Mouse (Mus musculus) central nervous system, embryonic 11.5 days (tissue): Measurements from ENCODE around the gene Prmt1. TPM values are rescaled to one million over a fixed set of nuclear protein-coding genes. Genes with fewer than 3 reads are reported as not detected.

Experiments used
- polyA plus RNA-seq: library from polyadenylated mRNA; depleted of rRNA; stranded (reverse); fragments of >200 nt; gene quantifications from 2 replicates; pipeline ENCODE4 v1.2.3, GENCODE M21; 2012; rRNA removed

Prmt1 gene
- 510 and 945 TPM in 2 replicates for polyA plus RNA-seq

GRCm38 (mm10) chr7:44986192-44986878, at the start of gene Prmt1:
Gene Prmt1 (minus strand): TSS chr7:44986568.

GRCm38 (mm10) chr7:45017242-45018061, 31.1 kb upstream of the Prmt1 start, which contains the start of gene Rras:
Gene Rras (plus strand): TSS chr7:45017961.

GRCm38 (mm10) chr7:45015957-45016612, 29.7 kb upstream of the Prmt1 start, which contains the start of gene Scaf1:
Gene Scaf1 (minus strand): TSS chr7:45016363.

GRCm38 (mm10) chr7:44998501-44998955, 12.2 kb upstream of the Prmt1 start, which contains the start of gene Bcl2l12:
Gene Bcl2l12 (minus strand): TSS chr7:44998712.

GRCm38 (mm10) chr7:44997231-44997939, 11.0 kb upstream of the Prmt1 start, which contains the start of gene Irf3:
Gene Irf3 (plus strand): TSS chr7:44997648.

GRCm38 (mm10) chr7:44974383-44975116, 11.8 kb downstream of the Prmt1 start, which contains the start of gene Cpt1c:
Gene Cpt1c (minus strand): TSS chr7:44974851.

GRCm38 (mm10) chr7:44942904-44943303, 43.5 kb downstream of the Prmt1 start, which contains the start of gene Tsks:
Gene Tsks (plus strand): TSS chr7:44943204.

GRCm38 (mm10) chr7:44929204-44930151, 56.9 kb downstream of the Prmt1 start, which contains the start of gene Ap2a1:
Gene Ap2a1 (minus strand): TSS chr7:44929496.

Other genes starting within 250 kb of the Prmt1 start
- 29.7 and 35.3 TPM in 2 replicates for gene Vrk3, start 238.2 kb downstream of the Prmt1 start, polyA plus RNA-seq
- 2.1 and 2.2 TPM in 2 replicates for gene Zfp473, start 235.5 kb downstream of the Prmt1 start, polyA plus RNA-seq
- gene Nup62, start 170.5 kb downstream of the Prmt1 start, polyA plus RNA-seq: 72.9 and 96.2 TPM in 2 replicates
- 0.37 and 0.54 TPM in 2 replicates for gene Il4i1, start 170.2 kb downstream of the Prmt1 start, polyA plus RNA-seq
- 26.1 and 29.3 TPM in 2 replicates for gene Atf5, start 169.9 kb downstream of the Prmt1 start, polyA plus RNA-seq
- 101 and 104 TPM in 2 replicates for gene Akt1s1, start 137.6 kb downstream of the Prmt1 start, polyA plus RNA-seq
- 57.2 and 66.8 TPM in 2 replicates for gene Tbc1d17, start 137.5 kb downstream of the Prmt1 start, polyA plus RNA-seq
- gene Pnkp, start 129.4 kb downstream of the Prmt1 start, polyA plus RNA-seq: 29.5 and 32.5 TPM in 2 replicates
- 453 and 647 TPM in 2 replicates for gene Ptov1, start 116.8 kb downstream of the Prmt1 start, polyA plus RNA-seq
- gene Med25, start 93.9 kb downstream of the Prmt1 start, polyA plus RNA-seq: 151 and 183 TPM in 2 replicates
- 23.0 and 29.3 TPM in 2 replicates for gene Fuz, start 90.5 kb downstream of the Prmt1 start, polyA plus RNA-seq
- gene Ap2a1, start 57.1 kb downstream of the Prmt1 start, polyA plus RNA-seq: 70.2 and 102 TPM in 2 replicates
- gene Tsks, start 43.4 kb downstream of the Prmt1 start, polyA plus RNA-seq: 0.07 and 0.08 TPM in 2 replicates
- gene Cpt1c, start 11.7 kb downstream of the Prmt1 start, polyA plus RNA-seq: 36.4 and 49.2 TPM in 2 replicates
- gene Irf3, start 11.1 kb upstream of the Prmt1 start, polyA plus RNA-seq: 113 and 137 TPM in 2 replicates
- gene Bcl2l12, start 12.1 kb upstream of the Prmt1 start, polyA plus RNA-seq: 70.1 and 80.1 TPM in 2 replicates
- gene Scaf1, start 29.8 kb upstream of the Prmt1 start, polyA plus RNA-seq: 105 and 108 TPM in 2 replicates
- gene Rras, start 31.4 kb upstream of the Prmt1 start, polyA plus RNA-seq: 17.2 and 25.6 TPM in 2 replicates
- 27.7 and 54.2 TPM in 2 replicates for gene Prr12, start 66.3 kb upstream of the Prmt1 start, polyA plus RNA-seq
- gene Nosip, start 75.9 kb upstream of the Prmt1 start, polyA plus RNA-seq: 75.0 and 79.0 TPM in 2 replicates
- gene Prrg2, start 76.1 kb upstream of the Prmt1 start, polyA plus RNA-seq: 18.9 and 28.4 TPM in 2 replicates
- gene Rcn3, start 105.7 kb upstream of the Prmt1 start, polyA plus RNA-seq: 151 and 178 TPM in 2 replicates
- 9.6 and 15.3 TPM in 2 replicates for gene Fcgrt, start 117.3 kb upstream of the Prmt1 start, polyA plus RNA-seq
- 695 and 927 TPM in 2 replicates for gene Rps11, start 137.9 kb upstream of the Prmt1 start, polyA plus RNA-seq
- 2,695 and 3,876 TPM in 2 replicates for gene Rpl13a, start 142.2 kb upstream of the Prmt1 start, polyA plus RNA-seq
- 0.05 and 0.52 TPM in 2 replicates for gene Gm45713, start 149.7 kb upstream of the Prmt1 start, polyA plus RNA-seq
- gene Flt3l, start 149.9 kb upstream of the Prmt1 start, polyA plus RNA-seq: 4.8 and 5.5 TPM in 2 replicates
- gene Pih1d1, start 167.7 kb upstream of the Prmt1 start, polyA plus RNA-seq: 112 and 132 TPM in 2 replicates
- 31.7 and 34.0 TPM in 2 replicates for gene Aldh16a1, start 168.0 kb upstream of the Prmt1 start, polyA plus RNA-seq
- gene Slc17a7, start 177.4 kb upstream of the Prmt1 start, polyA plus RNA-seq: 2.3 and 2.8 TPM in 2 replicates
- 0.04 and 0.07 TPM in 2 replicates for gene Gfy, start 193.0 kb upstream of the Prmt1 start, polyA plus RNA-seq
- 0.26 TPM in 1 of 2 replicates, not detected in the other for gene Pth2, start 194.4 kb upstream of the Prmt1 start, polyA plus RNA-seq
- 0.92 and 1.1 TPM in 2 replicates for gene Ccdc155, start 218.3 kb upstream of the Prmt1 start, polyA plus RNA-seq
- 2.0 and 3.1 TPM in 2 replicates for gene Dkkl1, start 225.6 kb upstream of the Prmt1 start, polyA plus RNA-seq
- 557 and 610 TPM in 2 replicates for gene Tead2, start 229.2 kb upstream of the Prmt1 start, polyA plus RNA-seq